Mouse (Mus musculus) left cerebral cortex, postnatal 25 days (tissue): ENCODE measurements at regions not wholly inside any gene's neighbourhood (a gene's known extent, or its start where the extent isn't known, plus 50 kb on each side); places are given as distances from the start of the nearest gene placed in this dataset.

Experiments
- DNase-seq, 2 experiments: peaks; one replicate each; pipeline ENCODE4 v3.0.0; 2022; ENCODE audit warnings: low spot score in 2 of 2, mixed read lengths in 1 of 2
- intact Hi-C: fragments of 180-260 bp; cut with DNase I; formaldehyde crosslinking; loops from one replicate; pipeline ENCODE4 v1.15.1; 2025

DNA sequence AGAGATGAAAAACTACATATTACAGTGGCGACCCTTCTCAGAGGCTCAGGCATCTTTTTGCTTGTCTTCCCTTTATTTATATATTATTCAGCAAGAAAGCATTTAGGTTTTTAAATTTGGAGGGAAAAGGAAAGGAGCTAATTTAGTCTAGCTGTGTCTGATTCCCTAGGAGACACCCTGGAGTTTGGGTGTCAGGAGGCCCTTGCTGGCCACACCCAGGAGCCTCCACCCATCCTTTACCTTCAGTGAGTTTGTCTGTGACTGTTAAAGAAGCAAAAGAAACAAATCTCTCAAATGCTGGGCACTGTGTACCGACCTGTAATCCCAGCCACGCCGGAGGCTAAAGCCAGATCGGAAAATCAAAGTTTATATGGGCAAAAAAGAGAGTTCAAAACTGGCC lies 78.2 kb upstream of the Ppm1b start:
- intact Hi-C loops: loop anchor here (5.0 to 10.0 kb wide), 4 partner anchors 79 to 216 kb away; partner anchors contain the start of genes Camkmt, Lrpprc, Ppm1b and Prepl
- DNase-seq: no peak

DNA sequence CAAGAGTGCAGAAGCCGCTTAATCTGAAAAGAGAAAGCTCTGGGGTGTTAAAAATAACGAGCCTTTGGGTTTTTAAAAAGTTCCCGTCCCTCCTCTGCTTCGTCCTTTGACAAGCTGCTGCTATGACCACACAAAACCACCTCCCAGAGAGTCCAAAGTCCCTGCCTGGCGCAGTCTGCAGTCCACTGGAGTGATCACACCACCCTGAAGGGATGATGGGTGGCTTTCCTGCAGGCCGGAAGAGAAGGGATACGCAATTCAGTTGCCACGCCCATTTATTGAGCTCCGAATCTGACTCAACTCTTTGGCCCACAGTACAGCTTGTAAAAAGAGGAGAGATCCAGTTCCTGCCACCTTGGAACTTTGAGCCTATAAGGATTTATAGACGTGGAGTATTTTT lies 77.4 kb upstream of the Ppm1b start:
- DNase-seq: no peak
- intact Hi-C loops: loop anchor here (5.0 to 10.0 kb wide), 4 partner anchors 78 to 216 kb away; partner anchors contain the start of genes Camkmt, Lrpprc, Ppm1b and Prepl

DNA sequence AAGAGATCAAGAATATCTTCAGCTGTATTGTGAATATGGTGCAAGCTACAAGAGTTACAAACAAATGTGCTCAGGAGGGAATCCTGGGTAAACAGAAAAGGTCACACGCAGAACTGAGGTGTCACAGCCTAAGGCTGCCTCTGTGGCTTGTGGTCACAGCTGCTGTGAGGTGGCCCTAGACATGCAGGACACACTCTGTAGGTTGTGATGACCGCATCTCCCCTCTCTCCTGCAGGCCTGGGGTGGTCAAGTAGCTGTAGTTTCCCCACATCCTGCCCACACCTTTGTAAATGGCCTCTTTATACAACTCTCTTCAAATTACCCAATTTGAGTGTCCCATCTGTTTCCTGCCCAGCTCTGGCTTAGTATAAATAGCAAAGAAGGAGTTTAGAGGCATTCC lies 75.6 kb upstream of the Ppm1b start:
- no peak for DNase-seq
- intact Hi-C loops: no loop called here

DNA sequence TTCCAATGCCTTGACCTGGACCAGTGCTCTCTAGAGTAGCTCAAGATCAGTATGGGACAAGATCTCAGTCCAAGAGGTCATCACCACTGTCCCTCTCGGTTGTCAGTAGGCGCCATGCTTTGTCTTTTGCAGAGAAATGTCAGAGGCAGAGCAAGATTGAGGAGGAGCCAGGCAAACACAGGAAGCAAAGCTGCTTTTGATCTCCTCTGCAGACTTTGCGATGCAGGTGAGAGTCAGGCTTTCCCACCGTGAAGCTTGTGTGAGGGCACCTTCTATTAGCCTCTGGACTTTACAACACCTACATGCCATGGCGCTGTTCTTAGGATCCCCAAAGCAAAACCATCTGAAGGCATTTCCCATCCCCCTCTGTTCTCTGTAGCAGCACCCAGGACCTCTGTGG lies 68.0 kb upstream of the Ppm1b start:
- intact Hi-C loops: no loop called here
- no peak for DNase-seq

DNA sequence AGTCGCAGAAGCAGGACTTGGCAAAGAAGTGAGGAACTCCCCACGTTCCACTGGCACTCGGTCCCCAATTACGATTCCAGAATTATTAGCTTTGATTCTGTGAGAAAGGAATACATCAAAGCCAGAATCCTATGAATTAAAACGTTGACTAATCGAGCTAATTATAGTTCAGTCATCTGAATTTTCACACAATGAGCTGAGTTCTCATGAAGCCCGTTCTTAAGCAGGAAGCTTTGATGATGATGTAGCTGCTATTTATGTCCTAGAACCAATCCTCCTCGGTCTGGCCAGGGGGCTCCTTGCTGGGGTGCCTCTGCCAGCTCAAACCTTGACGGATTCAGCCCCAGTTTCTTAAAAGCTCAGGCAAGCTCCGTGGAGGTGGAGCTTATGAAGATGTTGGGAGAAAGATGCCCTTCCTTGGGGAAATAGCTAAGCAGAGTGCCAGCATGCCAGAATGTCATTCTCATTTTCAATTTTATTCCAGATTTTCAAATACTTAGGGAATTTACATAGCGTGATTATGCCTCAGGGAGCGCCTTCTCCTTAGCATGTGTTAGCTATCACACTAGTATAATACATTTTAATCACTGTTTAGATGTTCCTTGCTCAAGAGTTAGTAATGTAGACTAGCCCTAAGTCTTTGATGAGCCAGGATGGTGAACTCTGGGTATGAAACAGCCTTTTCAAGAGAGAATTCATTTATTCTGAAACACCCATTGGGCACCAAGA lies 65.5 kb upstream of the Ppm1b start:
- intact Hi-C loops: no loop called here
- peak in 1 of 2 experiments; percentile 9 for DNase-seq

DNA sequence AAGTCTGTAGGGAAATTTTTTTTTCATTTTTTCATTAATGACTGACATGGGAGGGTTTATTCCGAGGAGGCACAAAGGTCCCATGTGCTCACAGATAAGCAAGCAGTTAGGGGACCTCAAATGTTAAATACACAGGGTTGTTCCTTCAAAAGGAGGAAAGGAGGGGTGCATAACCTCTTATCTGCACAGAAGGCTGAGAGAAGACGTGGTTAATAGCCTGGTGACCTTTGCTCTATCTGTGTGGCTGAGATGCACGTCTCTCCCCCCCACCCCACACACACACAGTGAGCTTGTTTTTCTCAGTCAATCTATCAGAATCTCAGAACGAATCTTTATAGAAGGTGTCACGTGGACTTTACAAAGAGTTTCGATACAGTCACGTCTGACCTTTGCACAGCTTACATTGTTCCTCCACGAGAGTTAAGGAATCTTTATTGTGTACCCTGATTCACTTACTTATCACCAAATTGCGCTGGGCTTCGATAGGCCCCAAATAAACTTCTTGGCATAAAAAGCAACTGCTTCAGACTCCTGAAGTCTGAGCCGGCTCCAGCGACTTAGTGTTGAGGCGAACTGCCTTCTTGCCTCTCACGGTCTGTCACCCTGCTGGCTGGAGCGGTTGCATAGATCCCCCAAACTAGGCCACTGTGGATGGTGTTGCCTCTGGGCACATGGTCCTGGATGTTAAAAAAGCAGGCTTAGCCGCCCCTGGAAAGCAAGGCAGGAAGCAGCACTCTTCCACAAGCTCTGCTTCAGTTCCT lies 63.1 kb upstream of the Ppm1b start:
- intact Hi-C loops: no loop called here

DNA sequence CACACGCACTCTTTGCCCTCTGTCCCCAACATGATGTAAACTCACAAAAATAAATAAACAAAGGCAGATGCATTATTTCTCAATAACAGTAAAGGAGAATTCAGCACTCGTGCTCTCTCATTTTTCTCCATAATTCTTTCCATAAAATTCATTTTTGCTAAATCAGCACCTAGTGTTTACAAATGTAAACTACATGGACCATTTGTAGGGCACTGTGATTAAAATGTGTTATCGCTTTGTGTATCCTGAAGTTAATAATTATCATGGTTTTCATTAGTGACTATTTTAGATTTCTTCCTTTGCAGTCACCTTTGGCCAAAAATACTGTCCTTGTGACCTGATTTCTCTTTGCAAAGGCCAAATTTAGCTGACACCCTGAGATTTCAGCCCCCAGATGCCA lies 61.0 kb upstream of the Ppm1b start:
- intact Hi-C loops: no loop called here
- DNase-seq: no peak

More for the DNA sequence above, 63.1 kb upstream of the Ppm1b start:
- DNase-seq: no peak

DNA sequence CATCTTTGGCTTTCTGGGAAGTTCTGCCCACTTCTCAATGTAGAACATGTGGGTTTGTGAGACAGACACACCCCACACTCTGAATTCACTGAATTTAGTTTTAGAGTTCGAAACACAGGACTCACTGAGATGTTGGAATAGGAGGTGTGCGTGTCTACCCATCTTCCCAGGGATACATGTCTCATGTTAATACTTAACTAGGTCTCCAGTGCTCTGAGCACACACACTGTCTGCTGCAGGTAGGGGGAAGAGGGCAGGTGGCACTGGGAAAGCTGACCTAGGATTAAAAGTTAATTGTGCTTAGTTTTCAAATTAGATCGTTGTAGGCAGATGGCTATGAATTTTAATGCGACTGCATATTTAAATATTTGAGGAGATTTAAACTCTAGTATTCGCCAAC lies 60.0 kb upstream of the Ppm1b start:
- intact Hi-C loops: no loop called here

DNA sequence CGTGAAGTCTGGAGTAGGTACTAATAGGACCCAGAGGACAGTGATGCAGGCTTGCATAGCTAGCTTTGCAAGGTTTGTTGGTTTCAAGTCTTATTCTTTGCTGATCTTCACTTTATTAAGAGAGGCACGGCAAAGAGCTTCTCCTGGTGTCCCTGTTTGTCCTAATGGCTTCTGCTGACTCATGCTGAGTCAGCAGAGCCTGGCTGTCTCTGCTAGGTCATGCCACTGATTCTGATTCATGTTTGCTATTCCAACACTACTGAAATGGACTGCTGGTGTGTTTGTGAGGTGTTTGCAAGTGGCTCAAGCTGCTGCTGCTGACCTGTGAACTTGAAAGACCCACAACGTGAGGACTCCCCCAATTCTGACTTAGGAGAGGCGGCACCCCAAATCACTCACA lies 58.1 kb upstream of the Ppm1b start:
- intact Hi-C loops: no loop called here
- no peak for DNase-seq

More for the DNA sequence above, 60.0 kb upstream of the Ppm1b start:
- no peak for DNase-seq

DNA sequence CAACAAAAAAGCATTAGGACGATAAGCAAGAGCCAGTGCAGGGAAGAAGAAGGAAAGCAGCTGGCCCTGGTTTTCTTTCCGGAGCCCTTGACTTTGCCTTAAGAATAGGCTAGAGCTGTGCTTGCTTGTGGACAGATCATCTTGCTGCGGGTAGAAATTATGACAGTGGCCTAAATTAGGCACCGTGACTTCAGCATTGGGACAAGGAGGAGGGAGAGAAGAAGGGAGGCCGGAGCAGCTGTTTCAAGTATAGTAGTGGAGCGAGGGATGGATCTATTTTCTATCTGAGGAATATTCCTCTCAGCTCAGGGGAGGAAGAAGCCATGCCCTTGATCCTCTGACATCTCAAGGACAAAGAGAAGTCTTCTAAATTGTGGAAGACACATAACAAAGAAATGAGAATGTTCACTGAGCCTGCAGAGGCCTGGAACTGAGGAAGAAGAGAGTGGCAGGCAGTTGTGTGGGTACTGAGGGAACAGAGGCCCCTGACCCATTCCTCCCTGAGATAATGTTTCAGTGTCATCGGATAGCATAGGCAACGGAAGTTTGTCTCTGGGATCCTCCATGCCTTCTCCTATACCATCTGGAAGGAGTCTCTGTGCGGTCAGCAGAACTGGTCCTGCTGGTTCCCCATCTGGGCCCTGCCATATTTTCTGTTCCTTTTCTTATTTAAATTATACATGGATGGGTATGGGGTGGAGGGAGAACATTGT lies 52.8 kb upstream of the Ppm1b start:
- intact Hi-C loops: no loop called here
- peak in 1 of 2 experiments; percentile 38 for DNase-seq
